Mouse (Mus musculus) stomach, postnatal 0 days (tissue): ENCODE data around the gene Borcs6.
"Not testable (repeated sequence)": the region's sequence is repeated elsewhere in the genome, so short reads cannot be mapped to it uniquely, and the experiment has no call there.

Experiments
- CTCF ChIP-seq: IDR thresholded peaks from 2 replicates; pipeline ENCODE4 v1.5.1; 2016; ENCODE audit warnings: antibody characterized with exemption, low read depth, mild to moderate bottlenecking, moderate library complexity
- EP300 ChIP-seq: optimal IDR thresholded peaks from 2 replicates; pipeline ENCODE3; 2016; ENCODE audit warnings: antibody characterized with exemption

DNA sequence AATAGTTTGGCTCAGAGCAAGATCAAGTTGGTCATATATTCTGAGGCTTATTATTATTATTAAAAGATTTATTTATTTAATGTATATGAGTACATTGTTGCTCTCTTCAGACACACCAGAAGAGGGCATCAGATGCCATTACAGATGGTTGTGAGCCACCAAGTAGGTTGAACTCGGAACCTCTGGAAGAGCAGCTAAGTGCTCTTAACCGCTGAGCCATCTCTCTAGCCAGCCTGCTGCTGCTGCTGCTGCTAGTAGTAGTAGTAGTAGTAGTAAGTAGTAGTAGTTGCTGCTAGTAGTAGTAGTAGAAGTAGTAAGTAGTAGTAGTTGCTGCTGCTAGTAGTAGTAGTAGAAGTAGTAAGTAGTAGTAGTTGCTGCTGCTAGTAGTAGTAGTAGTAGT lies 48.1 kb upstream of the Borcs6 start:
- TF ChIP-seq CTCF, result peak; percentile 19
- TF ChIP-seq EP300, result not testable (repeated sequence)
